Mouse (Mus musculus) neutrophil, adult 65 days (primary cell): Measurements from ENCODE around the gene Nrn1. TPM values are rescaled to one million over a fixed set of nuclear protein-coding genes. Genes with fewer than 3 reads are reported as not detected.

Experiments used
- total RNA-seq: library from RNA; stranded (reverse); gene quantifications from 2 replicates; pipeline ENCODE4 v1.2.4, GENCODE M21; 2023

Gene Nrn1
- total RNA-seq = not detected in 2 replicates

DNA sequence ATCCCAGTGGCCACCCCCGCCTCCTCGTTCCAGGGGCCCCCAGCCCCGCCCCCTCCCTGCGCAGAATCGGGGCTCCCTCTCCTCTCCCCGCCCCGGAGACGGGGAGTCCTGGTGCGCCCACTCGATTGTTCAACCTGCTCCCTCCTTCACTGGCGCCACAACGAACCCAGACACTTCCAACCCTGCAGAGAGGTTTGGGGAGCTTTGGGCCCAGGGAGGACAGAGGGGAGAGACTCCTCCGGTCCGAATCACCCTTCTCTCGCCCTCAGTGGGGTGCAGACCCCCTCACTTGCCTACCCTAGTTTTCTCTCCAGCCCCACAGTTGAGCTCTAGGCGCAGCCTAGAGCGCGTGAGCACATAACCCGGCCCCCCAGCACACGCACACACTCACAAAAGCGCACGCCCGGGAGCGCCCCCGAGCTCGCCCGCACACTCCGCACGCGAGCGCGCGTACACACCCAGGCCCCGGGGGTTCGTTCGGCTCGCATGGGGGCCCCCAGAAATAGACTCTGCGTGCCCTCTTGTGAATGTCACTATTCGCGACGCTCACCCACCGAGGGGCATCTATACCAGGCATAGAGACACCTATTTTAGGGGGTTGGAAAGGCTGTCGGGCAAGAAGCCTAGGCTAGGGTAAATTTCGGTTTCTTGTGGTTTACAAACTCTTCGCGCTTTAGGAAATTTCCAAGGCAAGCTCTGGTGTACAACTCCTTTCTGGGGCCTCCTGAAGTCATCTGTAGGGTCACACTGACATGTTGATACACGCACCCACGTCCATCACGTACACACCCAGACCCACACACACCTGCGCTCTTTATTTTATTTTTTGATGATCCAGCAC lies at the start of gene Nrn1:
TSS of gene Nrn1 (minus strand) at position 401 of the 841 bp plus-strand sequence.

